Mouse (Mus musculus): ENCODE data around the gene 1700011L22Rik.

1700011L22Rik gene

GRCm38 (mm10) chr8:79239320-79239719, 9.1 kb downstream of the 1700011L22Rik start:
- DNase-seq (ENCODE audit: low spot score): no peak

DNA sequence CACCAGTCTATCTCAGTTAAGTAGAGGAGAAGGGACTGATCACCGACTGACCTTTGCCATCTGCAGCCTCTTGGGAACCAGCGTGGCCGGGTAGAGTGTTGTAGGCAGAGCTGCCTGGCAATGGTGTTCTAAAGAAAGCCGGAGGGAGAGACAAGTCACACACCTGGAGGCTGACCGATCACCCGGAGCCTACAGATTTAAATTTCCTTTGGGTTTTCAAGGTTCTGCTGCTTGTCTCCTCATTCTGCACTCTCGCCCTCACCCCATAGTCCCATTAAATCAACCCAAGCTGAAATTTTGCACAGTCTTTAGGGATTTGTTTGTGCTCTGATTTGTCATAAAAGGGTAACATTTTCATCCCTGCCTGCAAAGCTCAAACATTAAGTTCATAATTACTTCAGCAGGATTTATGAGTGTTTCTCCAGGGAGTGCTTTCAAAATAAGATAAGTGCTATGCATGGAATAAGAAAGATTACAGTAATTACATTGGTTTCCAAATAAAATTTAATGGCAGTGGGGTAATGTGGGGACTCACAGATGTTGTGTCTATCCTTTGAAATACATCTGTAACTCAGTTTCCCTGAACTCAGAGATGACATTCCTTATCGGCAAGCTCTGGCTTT, 19.0 kb downstream of the 1700011L22Rik start:
- no peak for DNase-seq (ENCODE audit: low spot score)

GRCm38 (mm10) chr8:79227916-79228315, 20.5 kb downstream of the 1700011L22Rik start:
- DNase-seq (ENCODE audit: low spot score): no peak

DNA sequence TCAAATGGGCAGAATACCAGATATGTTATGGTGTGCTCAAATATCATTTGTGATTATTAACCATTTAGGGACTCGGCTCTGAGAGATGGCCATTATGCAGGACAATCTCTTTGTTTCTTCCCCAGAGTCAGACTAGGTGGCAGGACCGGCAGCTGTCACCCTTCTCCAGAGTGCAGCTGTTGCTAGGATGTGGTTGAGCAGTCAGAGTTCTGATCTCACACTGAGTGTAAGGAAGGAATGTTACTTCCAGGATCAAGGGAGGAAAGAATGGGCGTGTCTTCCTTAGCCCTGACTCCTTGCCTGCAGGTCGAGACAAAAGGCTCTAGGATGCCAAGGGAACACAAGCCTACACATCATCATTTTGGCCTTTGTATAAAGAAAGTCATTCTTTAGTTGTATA, 21.2 kb downstream of the 1700011L22Rik start:
- DNase-seq (ENCODE audit: low spot score): no peak

GRCm38 (mm10) chr8:79226046-79226445, 22.3 kb downstream of the 1700011L22Rik start:
- DNase-seq (ENCODE audit: low spot score): no peak

GRCm38 (mm10) chr8:79225586-79225985, 22.8 kb downstream of the 1700011L22Rik start:
- DNase-seq (ENCODE audit: low spot score): no peak

- DNase-seq (ENCODE audit: low spot score): no peak
Measured at GRCm38 (mm10) chr8:79224363-79224762, 24.0 kb downstream of the 1700011L22Rik start.

GRCm38 (mm10) chr8:79222752-79223141, 25.6 kb downstream of the 1700011L22Rik start:
- no peak for DNase-seq (ENCODE audit: low spot score)

- no peak for DNase-seq (ENCODE audit: low spot score)
Measured at GRCm38 (mm10) chr8:79222106-79222751, 26.1 kb downstream of the 1700011L22Rik start.

DNA sequence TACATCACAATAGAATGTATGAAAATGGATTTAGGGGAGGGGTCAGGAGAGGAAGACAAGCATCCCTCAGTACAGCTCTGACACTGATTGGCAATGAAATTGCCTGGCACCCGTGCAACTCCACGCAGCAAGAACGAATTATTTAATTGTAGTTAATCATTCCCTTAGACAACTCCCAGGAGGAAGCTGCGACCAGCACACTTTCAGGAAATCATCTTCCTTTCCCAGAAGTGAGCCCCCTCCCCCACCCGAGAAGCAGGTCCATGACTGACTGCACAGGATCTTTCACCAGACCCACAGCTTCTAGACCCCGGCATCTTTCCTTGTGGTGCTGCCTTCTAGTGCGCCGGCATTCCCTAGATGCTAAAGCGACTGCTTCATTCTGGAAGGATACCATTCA, 36.7 kb downstream of the 1700011L22Rik start:
- DNase-seq (ENCODE audit: low spot score): no peak

GRCm38 (mm10) chr8:79209641-79210358, 38.6 kb downstream of the 1700011L22Rik start:
- peak; percentile 35 for DNase-seq (ENCODE audit: low spot score)

DNA sequence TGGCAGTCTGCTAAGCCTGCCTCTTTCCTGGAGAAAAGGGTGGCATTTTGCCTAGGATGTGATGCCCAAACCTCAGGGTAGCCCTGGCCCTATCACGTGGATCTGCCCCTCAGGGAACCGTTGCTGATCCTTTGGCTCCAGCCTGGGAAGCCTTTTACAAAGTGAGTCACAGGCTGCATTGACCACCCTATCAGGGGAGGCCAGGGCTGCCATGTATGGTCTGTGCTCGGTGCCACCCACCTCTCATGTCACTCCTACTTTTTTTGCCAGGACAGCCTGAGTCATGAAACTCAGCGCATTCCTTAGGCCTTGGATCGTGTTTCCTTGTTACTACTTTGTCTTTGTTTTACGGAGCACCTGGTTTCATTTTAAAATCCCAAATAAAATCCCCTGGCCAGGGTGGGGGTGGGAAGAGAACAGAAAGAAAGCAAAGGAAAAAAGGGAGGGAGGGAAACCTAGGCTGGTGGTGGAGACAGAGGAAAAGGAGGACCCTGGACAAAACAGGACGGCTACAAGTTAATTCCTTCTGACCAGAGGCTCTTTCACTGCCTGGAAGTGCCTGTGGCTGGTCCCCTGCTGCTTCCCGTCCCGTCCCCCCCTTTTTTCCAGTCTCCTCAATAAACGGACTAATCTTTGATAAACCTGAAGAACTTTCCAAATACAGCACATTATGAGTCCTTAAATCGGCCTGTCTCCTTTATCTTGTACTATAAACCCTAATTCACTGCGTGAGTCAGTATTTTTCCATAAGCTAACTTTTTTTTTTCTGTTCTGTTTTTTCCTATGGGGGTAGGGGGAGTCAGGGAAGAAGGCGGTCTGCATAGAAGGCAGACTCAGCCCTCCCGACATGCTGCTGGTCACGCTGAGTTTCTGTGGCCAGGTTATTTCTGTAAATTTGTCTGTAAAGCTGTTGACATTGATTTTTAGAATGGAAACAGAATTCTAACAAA, 39.4 kb downstream of the 1700011L22Rik start:
- no peak for DNase-seq (ENCODE audit: low spot score)

- DNase-seq (ENCODE audit: low spot score): no peak
Measured at GRCm38 (mm10) chr8:79208181-79208580, 40.2 kb downstream of the 1700011L22Rik start.

DNA sequence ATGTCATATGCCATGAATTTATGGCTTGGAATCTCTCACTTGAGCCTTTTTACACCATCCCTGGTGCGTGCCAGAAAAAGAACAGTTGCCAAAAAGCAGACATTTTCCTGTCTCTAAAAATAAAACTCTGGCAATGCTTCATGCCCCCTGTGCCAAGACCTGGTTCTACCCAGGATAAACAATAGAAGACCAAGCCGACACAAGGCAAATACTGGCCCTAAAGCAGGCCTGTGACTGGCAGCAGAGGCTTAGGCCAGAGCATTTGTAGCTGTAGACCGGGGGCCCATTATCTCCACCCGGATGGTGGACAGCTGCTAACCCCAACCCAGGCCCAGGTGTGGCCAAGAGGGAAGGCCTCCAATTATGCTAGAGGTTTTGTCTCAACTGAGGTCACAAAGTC, 41.5 kb downstream of the 1700011L22Rik start:
- DNase-seq (ENCODE audit: low spot score): no peak

DNA sequence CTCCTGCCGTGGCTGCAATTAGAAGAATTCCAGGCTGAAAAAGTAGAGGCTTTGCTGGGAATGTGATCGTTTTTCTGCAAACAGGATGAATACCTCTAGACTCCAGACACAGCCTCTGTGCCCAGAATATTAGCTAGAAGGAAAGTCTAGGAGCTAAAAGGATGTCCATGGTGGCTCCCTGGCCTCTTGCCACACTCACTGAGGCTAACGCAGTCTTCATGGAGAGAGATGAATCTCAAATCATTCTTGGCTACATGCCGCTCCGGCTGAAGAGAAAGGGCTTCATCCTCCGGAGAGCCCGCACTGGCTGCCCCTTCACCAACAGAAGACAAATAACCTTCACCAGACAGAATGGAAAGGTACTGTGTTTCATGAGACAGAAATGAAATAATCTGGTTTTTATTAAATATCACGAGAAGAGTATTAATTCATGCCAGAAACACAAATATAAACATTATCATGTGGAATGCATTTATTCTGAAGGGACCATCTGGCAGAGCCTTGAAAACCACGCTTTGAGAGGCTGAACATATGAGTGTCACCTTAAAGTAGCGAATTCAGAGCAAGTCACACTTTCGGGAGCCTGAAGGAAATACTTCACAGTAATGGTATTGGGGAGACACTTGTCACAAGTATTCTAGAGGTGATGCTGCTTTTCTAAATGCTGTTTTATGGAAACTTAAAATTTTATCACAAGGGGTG, 46.8 kb downstream of the 1700011L22Rik start:
- DNase-seq (ENCODE audit: low spot score): no peak

DNA sequence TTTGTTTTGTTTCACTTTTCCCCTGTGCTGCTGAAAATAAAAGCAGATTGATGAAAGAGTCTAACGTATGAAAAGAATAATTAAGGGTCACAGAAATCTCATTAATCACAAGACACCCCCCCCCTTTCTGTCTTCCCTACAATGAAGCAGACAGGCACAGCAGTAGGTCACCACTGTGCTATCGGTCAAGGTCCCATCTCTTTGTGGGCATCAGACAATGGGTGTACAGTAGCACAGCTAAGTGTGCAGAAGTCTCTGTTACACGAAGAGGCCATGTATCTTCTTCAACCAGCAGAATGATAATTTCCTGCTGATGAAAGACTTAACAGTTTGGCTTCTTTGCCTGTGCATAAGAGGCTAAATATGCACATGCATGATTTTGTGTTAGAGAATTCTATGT, 49.7 kb downstream of the 1700011L22Rik start:
- no peak for DNase-seq (ENCODE audit: low spot score)

- no peak for DNase-seq (ENCODE audit: low spot score)
Measured at GRCm38 (mm10) chr8:79196481-79196880, 51.9 kb downstream of the 1700011L22Rik start.

DNA sequence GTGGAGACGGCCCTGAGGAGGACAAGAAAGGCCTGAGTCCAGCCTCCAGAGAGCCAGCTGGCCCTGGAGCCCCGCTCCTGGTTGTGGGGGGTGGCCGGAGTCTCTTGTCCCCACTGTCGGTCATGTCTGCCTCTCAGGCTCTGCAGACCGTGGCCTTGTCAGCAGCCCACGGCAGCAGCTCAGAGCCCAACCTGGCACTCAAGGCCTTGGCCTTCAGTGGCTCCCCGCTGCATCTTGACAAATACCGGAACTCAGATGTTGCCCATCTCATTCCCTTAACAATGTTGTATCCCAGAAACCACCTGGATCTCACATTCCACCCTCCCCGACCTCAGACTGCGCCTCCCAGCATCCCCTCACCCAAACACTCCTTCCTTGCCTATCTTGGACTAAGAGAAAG, 58.3 kb downstream of the 1700011L22Rik start:
- no peak for DNase-seq (ENCODE audit: low spot score)

DNA sequence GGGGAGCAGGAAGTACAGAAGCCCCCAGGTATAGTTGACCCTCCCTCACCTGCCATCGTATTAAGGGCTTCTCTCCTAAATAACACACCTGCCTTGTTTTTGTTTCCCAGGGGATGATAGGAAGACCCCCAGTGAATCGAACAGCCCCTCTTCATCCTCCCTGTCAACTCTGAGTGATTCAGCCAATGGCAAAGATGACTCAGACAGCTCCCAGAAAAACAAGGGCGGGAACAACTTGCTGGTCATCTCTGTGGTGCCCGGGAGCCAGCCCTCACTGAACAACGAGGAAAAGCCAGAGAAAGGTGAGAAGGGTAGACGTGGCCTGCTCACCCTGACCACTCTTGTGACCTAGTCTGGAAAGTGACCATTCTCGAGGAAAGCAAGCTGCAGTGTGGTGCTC, 62.9 kb downstream of the 1700011L22Rik start:
- no peak for DNase-seq (ENCODE audit: low spot score)

- no peak for DNase-seq (ENCODE audit: low spot score)
Measured at GRCm38 (mm10) chr8:79179678-79180077, 68.7 kb downstream of the 1700011L22Rik start.

- DNase-seq (ENCODE audit: low spot score): no peak
Measured at GRCm38 (mm10) chr8:79175991-79176390, 72.4 kb downstream of the 1700011L22Rik start.

GRCm38 (mm10) chr8:79173606-79174005, 74.8 kb downstream of the 1700011L22Rik start:
- no peak for DNase-seq (ENCODE audit: low spot score)

Measured in ovary, postnatal 14 days (tissue).